Mouse (Mus musculus) forebrain, embryonic 12.5 days (tissue): Measurements from ENCODE around the gene Manba. TPM values are rescaled to one million over a fixed set of nuclear protein-coding genes. Genes with fewer than 3 reads are reported as not detected.
A peak's percentile ranks its signal among the peaks of the same experiment; 100 is the strongest.

ENCODE experiments used
- ATAC-seq: fragments of 200-750 bp; cut with Nextera tagmentation; 2 replicates; pipeline ENCODE4 v1.8.0; 2017; ENCODE audit warnings: moderate TSS enrichment; ENCODE audit not compliant: low FRiP score
- H3K27ac ChIP-seq: fragments of 300-500 bp; sonication (generic); 2 replicates; pipeline ENCODE4 v1.5.1; 2016; ENCODE audit warnings: mild to moderate bottlenecking
- H3K27me3 ChIP-seq: fragments of 300-500 bp; sonication (generic); 2 replicates; pipeline ENCODE4 v1.6.1; 2016; ENCODE audit warnings: mild to moderate bottlenecking
- H3K36me3 ChIP-seq: fragments of 300-500 bp; sonication (generic); replicated peaks from 2 replicates; pipeline ENCODE4 v1.6.1; 2016; ENCODE audit warnings: mild to moderate bottlenecking
- H3K4me1 ChIP-seq: fragments of 300-500 bp; sonication (generic); 2 replicates; pipeline ENCODE4 v1.6.1; 2016
- H3K4me2 ChIP-seq: fragments of 300-500 bp; sonication (generic); 2 replicates; pipeline ENCODE4 v1.6.1; 2016; ENCODE audit warnings: mild to moderate bottlenecking, moderate library complexity
- H3K4me3 ChIP-seq: fragments of 300-500 bp; sonication (generic); replicated peaks from 2 replicates; pipeline ENCODE4 v1.5.1; 2016; ENCODE audit warnings: mild to moderate bottlenecking
- H3K9ac ChIP-seq: fragments of 300-500 bp; sonication (generic); 2 replicates; pipeline ENCODE4 v1.6.1; 2016; ENCODE audit warnings: mild to moderate bottlenecking
- H3K9me3 ChIP-seq: fragments of 300-500 bp; sonication (generic); 2 replicates; pipeline ENCODE4 v1.6.1; 2016
- WGBS: fragments of 180-500 bp; shearing (Covaris S2); methylation state at CpG from one replicate; pipeline ENCODE4 v1.1.7; 2016; 5-methylcytosine and 5-hydroxymethylcytosine counted together
- polyA plus RNA-seq: library from polyadenylated mRNA; unstranded; fragments of >200 nt; fragmentation: Nextera tagmentation; extraction: Ambion mirVana; gene quantifications from 2 replicates; pipeline ENCODE4 v1.2.1, GENCODE M21; 2016

Gene Manba
- polyA plus RNA-seq: 3.6 and 4.6 TPM in 2 replicates

DNA sequence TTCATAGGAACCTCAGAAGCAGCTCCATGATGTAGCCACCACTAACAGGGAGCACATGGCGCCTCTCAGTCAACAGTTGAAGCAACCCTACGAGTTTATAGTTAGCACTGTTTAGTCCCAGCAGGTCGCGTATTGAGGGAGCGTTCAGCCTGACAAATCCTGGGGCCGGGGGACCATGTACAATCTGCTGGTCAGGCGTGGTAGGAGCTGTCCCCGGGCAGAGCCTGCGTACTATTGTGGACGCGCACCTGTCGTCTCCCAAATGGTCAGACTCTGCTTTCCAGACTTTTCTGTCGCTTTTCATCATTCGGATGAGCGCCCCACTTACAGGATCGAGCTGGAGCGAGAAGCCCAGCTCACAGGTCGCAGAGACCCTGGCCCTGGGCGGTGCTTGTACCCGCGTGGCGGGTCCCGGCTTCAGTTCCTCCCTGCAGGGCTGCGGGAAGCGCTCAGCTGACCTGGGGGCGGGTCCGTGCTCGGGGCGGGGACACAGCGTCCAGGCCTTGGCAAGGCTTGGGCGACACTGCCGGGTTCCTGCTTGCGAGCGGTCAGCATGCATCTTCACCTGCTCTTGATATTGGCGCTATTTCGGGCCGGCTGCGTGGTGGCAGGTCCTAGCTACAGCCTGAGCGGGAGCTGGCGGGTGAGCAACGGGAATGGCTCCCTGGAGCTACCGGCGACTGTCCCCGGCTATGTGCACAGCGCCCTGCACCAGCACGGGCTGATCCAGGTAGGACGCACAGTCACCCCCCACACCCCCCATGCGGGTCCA, at the start of gene Manba:
TSS of gene Manba (plus strand) at position 484 of the 772 bp plus-strand sequence.
- Histone ChIP-seq H3K4me2 (peak within 1 kb of the TSS; percentile 88), H3K36me3 (no peaks in the 10 kb centered on the region), H3K27me3 (no peaks in the 10 kb centered on the region; the same call in 1 of the 2 replicates), H3K27ac (no peak within 1 kb of the TSS), H3K9ac (peak within 1 kb of the TSS; percentile 63), H3K4me3 (peak within 1 kb of the TSS; percentile 61), H3K4me1 (peaks cover 8% of the 10 kb centered on the region; the same call in 1 of the 2 replicates), H3K9me3 (no peaks in the 10 kb centered on the region)
- ATAC-seq: peak; percentile 93
- WGBS: 1% methylated on average over 48 of the region's 48 CpGs

GRCm38 (mm10) chr3:135436901-135437616, 48.4 kb upstream of the Manba start:
- peak overlapping the region; percentile 93 for H3K4me2 ChIP-seq
- peaks cover 21% of the 10 kb centered on the region for H3K4me1 ChIP-seq
- no peak for ATAC-seq
- no peaks in the 10 kb centered on the region for H3K27me3 ChIP-seq
- peak overlapping the region; percentile 97 for H3K4me3 ChIP-seq
- H3K9ac ChIP-seq: peak overlapping the region; percentile 61
- H3K27ac ChIP-seq: peak overlapping the region; percentile 100
- peaks cover 4% of the 10 kb centered on the region for H3K36me3 ChIP-seq
- 33% methylated on average over 14 of the region's 14 CpGs for WGBS
- H3K9me3 ChIP-seq: no peaks in the 10 kb centered on the region

DNA sequence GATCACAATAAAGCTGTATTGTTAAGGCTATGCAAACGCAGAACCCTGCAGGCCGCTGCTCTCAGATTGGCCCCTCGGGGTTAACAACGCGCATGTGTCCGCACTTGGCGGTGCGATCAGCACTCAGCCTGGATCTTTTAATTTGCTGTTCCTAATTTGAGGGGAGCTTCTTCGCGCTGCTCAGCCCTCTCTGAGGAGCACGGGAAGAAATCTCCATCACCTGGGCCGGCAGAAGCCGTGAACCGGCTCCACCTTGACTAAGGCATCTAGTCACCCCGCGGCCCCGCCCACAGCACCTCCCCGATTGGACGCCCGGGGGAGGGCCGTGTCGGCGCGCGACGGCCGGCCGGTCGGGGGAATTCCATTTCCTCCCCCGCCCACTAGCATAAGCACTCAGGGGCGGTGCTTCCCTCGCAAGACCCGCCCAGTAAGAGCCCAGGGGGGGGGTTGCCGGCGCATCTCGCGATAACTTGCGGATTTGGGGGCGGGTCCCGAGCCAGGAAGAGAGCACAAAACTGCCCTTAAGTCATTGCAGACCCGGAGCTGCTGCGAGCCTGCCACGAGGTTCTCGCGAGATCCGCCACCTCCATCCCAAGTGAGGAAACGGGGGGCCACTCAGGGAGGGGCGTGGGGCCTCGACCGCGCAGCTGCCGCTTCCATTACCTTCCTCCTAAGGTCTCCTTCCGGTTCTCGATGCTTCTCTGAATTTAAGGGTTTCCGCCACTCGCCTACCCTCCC, 47.5 kb upstream of the Manba start, which contains the start of gene Ube2d3:
TSS of gene Ube2d3 (plus strand) at position 392 of the 738 bp plus-strand sequence.
- Histone ChIP-seq H3K27ac (peak within 1 kb of the TSS; percentile 100), H3K36me3 (peaks cover 4% of the 10 kb centered on the region), H3K9ac (peak within 1 kb of the TSS; percentile 98), H3K4me3 (peak within 1 kb of the TSS; percentile 97), H3K9me3 (no peaks in the 10 kb centered on the region), H3K4me2 (peak within 1 kb of the TSS; percentile 93), H3K27me3 (no peaks in the 10 kb centered on the region), H3K4me1 (peaks cover 24% of the 10 kb centered on the region)
- ATAC-seq: peak; percentile 95
- WGBS: under 1% methylated on average over 56 of the region's 56 CpGs

DNA sequence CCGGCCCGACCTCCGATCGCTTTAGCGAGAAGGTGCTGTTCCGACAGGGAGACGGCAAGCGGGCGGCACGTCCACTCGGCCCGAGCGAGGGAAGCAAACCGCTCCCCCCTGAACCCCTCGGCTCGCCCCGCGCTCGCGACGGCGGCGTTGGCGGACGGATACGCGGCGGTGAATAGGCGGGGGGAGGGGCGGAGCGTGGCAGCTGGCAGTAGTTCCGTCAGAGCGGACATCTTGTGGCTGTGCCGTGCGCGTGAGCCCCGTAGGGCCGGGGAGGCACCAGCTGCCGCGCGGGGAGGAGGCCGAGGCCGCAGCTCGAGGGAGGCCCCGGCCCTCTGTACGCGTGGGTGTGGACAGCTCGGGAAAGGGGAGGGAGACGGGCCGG, 46.9 kb upstream of the Manba start:
- Histone ChIP-seq H3K4me2 (peak overlapping the region; percentile 93), H3K9me3 (no peaks in the 10 kb centered on the region), H3K27ac (peak overlapping the region; percentile 100), H3K27me3 (no peaks in the 10 kb centered on the region), H3K9ac (peak overlapping the region; percentile 98), H3K4me1 (peaks cover 30% of the 10 kb centered on the region), H3K36me3 (no peaks in the 10 kb centered on the region; the same call in 1 of the 2 replicates), H3K4me3 (peak overlapping the region; percentile 97)
- ATAC-seq: peak; percentile 83
- under 1% methylated on average over 48 of the region's 50 CpGs for WGBS

DNA sequence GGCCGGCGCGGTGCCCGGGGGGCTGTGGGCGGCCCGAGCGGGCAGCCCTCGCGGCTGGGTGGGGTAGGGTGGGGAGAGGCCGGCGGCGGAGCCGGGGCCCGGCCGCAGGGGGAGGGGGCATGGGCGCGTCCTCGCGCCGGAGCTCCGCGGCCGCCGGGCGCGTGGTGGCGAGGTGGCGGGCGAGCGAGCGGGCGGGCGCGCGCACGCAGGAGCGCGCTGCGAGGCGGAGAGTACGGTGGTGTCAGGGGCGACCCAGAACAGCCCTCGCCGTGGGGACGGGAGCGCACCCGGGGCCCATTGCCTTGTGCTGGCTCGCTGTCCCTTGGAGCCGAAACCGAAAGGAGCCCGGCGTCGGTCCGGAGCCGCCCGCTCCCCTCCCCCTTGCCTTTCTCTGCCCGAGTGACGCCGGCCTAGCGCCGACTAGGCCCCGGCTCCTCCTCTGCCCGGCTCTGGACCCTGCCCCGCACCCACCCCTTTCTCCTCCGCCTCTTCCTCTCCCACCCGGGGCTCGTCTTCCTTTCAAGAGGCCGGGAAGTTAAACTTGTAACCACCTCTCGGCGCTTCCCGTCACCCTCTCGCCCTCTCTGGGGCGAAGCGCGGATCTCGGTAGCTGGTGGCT, 46.4 kb upstream of the Manba start:
- H3K27me3 ChIP-seq: no peaks in the 10 kb centered on the region
- H3K27ac ChIP-seq: peak overlapping the region; percentile 100
- peak; percentile 74 for ATAC-seq
- no peaks in the 10 kb centered on the region for H3K9me3 ChIP-seq
- H3K36me3 ChIP-seq: peaks cover 3% of the 10 kb centered on the region; the same call in 1 of the 2 replicates
- 0% methylated on average over 58 of the region's 76 CpGs for WGBS
- H3K9ac ChIP-seq: peak overlapping the region; percentile 98
- H3K4me1 ChIP-seq: peaks cover 30% of the 10 kb centered on the region
- peak overlapping the region; percentile 97 for H3K4me3 ChIP-seq
- H3K4me2 ChIP-seq: peak overlapping the region; percentile 93

DNA sequence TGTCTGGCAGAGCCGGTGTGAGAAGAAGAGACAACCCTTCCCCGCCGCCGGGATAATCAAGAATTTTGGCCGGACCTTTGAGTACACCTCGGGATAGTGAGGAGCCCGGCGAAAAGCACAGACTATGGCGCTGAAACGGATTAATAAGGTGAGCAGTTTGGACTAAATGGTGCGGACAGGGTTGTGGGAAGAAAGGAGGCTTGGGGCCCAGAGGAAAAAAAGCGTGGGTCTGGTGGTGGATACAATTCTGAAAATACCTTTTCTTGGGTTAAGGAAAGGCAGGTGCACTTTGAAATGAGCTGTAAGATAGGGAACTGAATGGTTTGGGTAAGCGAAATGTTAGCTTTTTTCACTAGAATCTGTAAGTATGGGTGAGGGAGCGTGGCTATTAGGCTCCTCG, 45.8 kb upstream of the Manba start:
- peak overlapping the region; percentile 93 for H3K4me2 ChIP-seq
- H3K27ac ChIP-seq: peak overlapping the region; percentile 100
- 5% methylated on average over 15 of the region's 15 CpGs for WGBS
- H3K9me3 ChIP-seq: no peaks in the 10 kb centered on the region
- H3K36me3 ChIP-seq: peaks cover 3% of the 10 kb centered on the region
- peak overlapping the region; percentile 98 for H3K9ac ChIP-seq
- H3K27me3 ChIP-seq: no peaks in the 10 kb centered on the region
- H3K4me1 ChIP-seq: peaks cover 30% of the 10 kb centered on the region
- ATAC-seq: no peak
- peak overlapping the region; percentile 97 for H3K4me3 ChIP-seq

- Histone ChIP-seq H3K4me1 (peaks cover 30% of the 10 kb centered on the region), H3K9me3 (no peaks in the 10 kb centered on the region), H3K36me3 (peaks cover 3% of the 10 kb centered on the region), H3K4me3 (peak overlapping the region; percentile 97), H3K4me2 (peak overlapping the region; percentile 93), H3K27ac (no peak overlapping the region), H3K9ac (peak overlapping the region; percentile 98), H3K27me3 (no peaks in the 10 kb centered on the region)
- no peak for ATAC-seq
- 32% methylated on average over 7 of the region's 7 CpGs for WGBS
These were observed 45.2 kb upstream of the Manba start for GRCm38 (mm10) chr3:135440221-135440620.

DNA sequence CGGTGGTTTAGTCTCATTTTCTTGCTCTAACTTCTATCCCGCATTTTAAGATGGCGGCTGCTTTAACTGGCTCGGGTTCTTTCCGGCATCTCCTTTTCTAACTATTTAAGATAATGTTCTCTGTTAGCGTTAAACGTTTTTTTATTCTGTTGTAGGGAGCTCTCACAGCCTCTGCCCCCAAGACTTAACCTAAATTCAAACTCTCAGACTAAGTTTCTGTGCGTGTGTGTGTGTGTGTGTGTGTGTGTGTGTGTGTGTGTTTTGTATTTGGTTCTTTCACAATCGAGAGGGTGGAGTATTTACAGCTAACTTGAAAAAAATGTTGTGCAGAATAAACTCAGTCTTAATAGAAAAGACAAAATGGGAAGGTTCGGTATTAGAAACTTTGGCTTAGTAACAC, 44.8 kb upstream of the Manba start:
- Histone ChIP-seq H3K9me3 (no peaks in the 10 kb centered on the region), H3K27ac (no peak overlapping the region), H3K27me3 (no peaks in the 10 kb centered on the region), H3K36me3 (peaks cover 3% of the 10 kb centered on the region), H3K4me2 (peak overlapping the region; percentile 93), H3K4me3 (peak overlapping the region; percentile 97), H3K9ac (peak overlapping the region; percentile 98), H3K4me1 (peaks cover 30% of the 10 kb centered on the region)
- ATAC-seq: no peak
- WGBS: 54% methylated on average over 10 of the region's 10 CpGs

GRCm38 (mm10) chr3:135444930-135445329, 40.5 kb upstream of the Manba start:
- H3K9me3 ChIP-seq: no peaks in the 10 kb centered on the region
- no peak overlapping the region for H3K4me2 ChIP-seq
- peaks cover 21% of the 10 kb centered on the region for H3K4me1 ChIP-seq
- no peak overlapping the region for H3K9ac ChIP-seq
- no peak overlapping the region for H3K27ac ChIP-seq
- ATAC-seq: no peak
- H3K27me3 ChIP-seq: no peaks in the 10 kb centered on the region
- H3K4me3 ChIP-seq: no peak overlapping the region
- peaks cover 9% of the 10 kb centered on the region for H3K36me3 ChIP-seq

DNA sequence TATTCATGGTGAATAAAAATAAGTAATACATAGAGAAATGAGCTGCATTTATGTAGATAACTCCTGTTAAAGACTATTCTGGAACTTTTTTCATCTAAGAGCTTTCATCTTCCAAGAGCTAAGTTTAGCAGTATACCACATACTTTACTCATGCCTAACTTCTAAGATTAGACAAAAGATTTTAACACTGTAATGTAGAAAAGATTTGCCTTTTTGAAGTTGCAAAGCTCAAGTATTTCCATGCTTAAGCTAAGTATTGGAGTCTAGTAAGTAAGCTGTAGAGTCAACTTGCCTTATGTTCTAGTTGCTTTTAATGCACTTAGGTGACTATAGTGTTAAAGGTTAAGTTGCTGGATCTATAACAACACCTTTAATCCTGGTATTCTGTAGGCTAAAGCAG, 26.4 kb upstream of the Manba start:
- H3K27ac ChIP-seq: no peak overlapping the region
- no peak overlapping the region for H3K9ac ChIP-seq
- H3K4me3 ChIP-seq: no peak overlapping the region
- H3K36me3 ChIP-seq: peaks cover 33% of the 10 kb centered on the region
- no peaks in the 10 kb centered on the region for H3K4me1 ChIP-seq
- no peaks in the 10 kb centered on the region for H3K9me3 ChIP-seq
- ATAC-seq: no peak
- H3K27me3 ChIP-seq: no peaks in the 10 kb centered on the region
- H3K4me2 ChIP-seq: no peak overlapping the region

GRCm38 (mm10) chr3:135468402-135468801, 17.0 kb upstream of the Manba start:
- Histone ChIP-seq H3K27ac (no peak overlapping the region), H3K36me3 (peaks cover 11% of the 10 kb centered on the region), H3K4me2 (no peak overlapping the region), H3K4me3 (no peak overlapping the region), H3K4me1 (no peaks in the 10 kb centered on the region), H3K9ac (no peak overlapping the region), H3K9me3 (no peaks in the 10 kb centered on the region), H3K27me3 (no peaks in the 10 kb centered on the region)
- 84% methylated on average over 1 of the region's 1 CpGs for WGBS
- ATAC-seq: no peak

GRCm38 (mm10) chr3:135469146-135469545, 16.3 kb upstream of the Manba start:
- ATAC-seq: no peak
- Histone ChIP-seq H3K4me3 (no peak overlapping the region), H3K36me3 (peaks cover 11% of the 10 kb centered on the region), H3K9ac (no peak overlapping the region), H3K4me1 (no peaks in the 10 kb centered on the region), H3K9me3 (no peaks in the 10 kb centered on the region), H3K4me2 (no peak overlapping the region), H3K27me3 (no peaks in the 10 kb centered on the region), H3K27ac (no peak overlapping the region)
- WGBS: 58% methylated on average over 3 of the region's 3 CpGs
